Mouse (Mus musculus) stomach, postnatal 0 days (tissue): ENCODE results near the gene Hpse2.

Source experiments
- CTCF ChIP-seq: IDR thresholded peaks from 2 replicates; pipeline ENCODE4 v1.5.1; 2016; ENCODE audit warnings: antibody characterized with exemption, low read depth, mild to moderate bottlenecking, moderate library complexity
- EP300 ChIP-seq: optimal IDR thresholded peaks from 2 replicates; pipeline ENCODE3; 2016; ENCODE audit warnings: antibody characterized with exemption

DNA sequence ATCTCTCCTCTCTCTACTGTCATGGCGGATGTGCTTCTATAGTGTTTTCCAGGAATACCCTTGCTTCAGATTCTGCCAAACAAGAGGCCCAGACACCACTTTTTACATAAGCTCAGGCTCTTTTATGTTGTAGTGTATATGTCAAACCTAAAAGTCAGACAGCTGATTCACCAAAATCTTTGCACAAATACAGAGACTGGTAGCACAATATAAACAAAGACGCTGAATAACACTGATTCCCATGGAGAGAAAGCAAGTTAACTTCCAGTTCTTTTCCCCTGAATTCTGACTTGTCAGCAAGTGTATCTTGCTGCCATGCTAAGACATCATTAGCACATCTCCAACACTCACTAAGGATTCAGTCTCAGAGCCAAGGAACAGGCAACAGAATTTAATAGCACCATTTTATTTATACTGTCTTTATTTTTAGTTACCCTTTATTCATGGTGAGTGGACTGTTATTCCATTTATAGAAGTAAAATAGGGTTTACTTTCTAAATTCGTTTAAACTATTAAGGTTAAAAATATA is 212.7 kb downstream of the Hpse2 start:
- TF ChIP-seq EP300 (no peak), CTCF (no peak)
